Mouse (Mus musculus) fibroblast of lung, adult 2 months (primary cell): ENCODE results near the gene Pycr2.
"Not testable (repeated sequence)": the region's sequence is repeated elsewhere in the genome, so short reads cannot be mapped to it uniquely, and the experiment has no call there.

Source experiments
- DNase-seq: peaks from one replicate; pipeline ENCODE4 v3.0.0-alpha.2; 2011; ENCODE audit warnings: low read depth

The Pycr2 gene

GRCm38 (mm10) chr1:180904039-180904814 is at the start of gene Pycr2:
Gene Pycr2 (plus strand): TSS chr1:180904293.
- peak; percentile 87 for DNase-seq

GRCm38 (mm10) chr1:180858763-180859162 is 45.3 kb upstream of the Pycr2 start:
- no peak for DNase-seq

- DNase-seq: no peak
These were observed 44.1 kb upstream of the Pycr2 start for GRCm38 (mm10) chr1:180860030-180860429.

GRCm38 (mm10) chr1:180863606-180864005 is 40.5 kb upstream of the Pycr2 start:
- no peak for DNase-seq

- DNase-seq: no peak
These were observed 38.1 kb upstream of the Pycr2 start for GRCm38 (mm10) chr1:180866001-180866400.

- DNase-seq: no peak
These were observed 33.9 kb upstream of the Pycr2 start for GRCm38 (mm10) chr1:180870122-180870650.

GRCm38 (mm10) chr1:180873861-180874484 is 30.1 kb upstream of the Pycr2 start:
- DNase-seq: no peak

GRCm38 (mm10) chr1:180874615-180875014 is 29.5 kb upstream of the Pycr2 start:
- no peak for DNase-seq

GRCm38 (mm10) chr1:180875126-180875525 is 29.0 kb upstream of the Pycr2 start:
- DNase-seq: no peak

- no peak for DNase-seq
These were observed 26.6 kb upstream of the Pycr2 start for GRCm38 (mm10) chr1:180877466-180877865.

GRCm38 (mm10) chr1:180881768-180882167 is 22.3 kb upstream of the Pycr2 start:
- DNase-seq: no peak

- DNase-seq: no peak
These were observed 20.4 kb upstream of the Pycr2 start for GRCm38 (mm10) chr1:180883731-180884130.

- DNase-seq: no peak
These were observed 19.6 kb upstream of the Pycr2 start for GRCm38 (mm10) chr1:180884484-180884883.

- peak; percentile 80 for DNase-seq
These were observed 15.5 kb upstream of the Pycr2 start for GRCm38 (mm10) chr1:180888556-180889042.

GRCm38 (mm10) chr1:180889172-180889571 is 14.9 kb upstream of the Pycr2 start:
- no peak for DNase-seq

- DNase-seq: no peak
These were observed 14.3 kb upstream of the Pycr2 start for GRCm38 (mm10) chr1:180889841-180890240.

- DNase-seq: no peak
These were observed 11.3 kb upstream of the Pycr2 start, which contains the start of gene Lefty2 for GRCm38 (mm10) chr1:180892808-180893207. Gene Lefty2 (plus strand): TSS chr1:180893108.

GRCm38 (mm10) chr1:180894088-180894987 is 9.8 kb upstream of the Pycr2 start:
- not testable (repeated sequence) for DNase-seq

GRCm38 (mm10) chr1:180901107-180901506 is 3.0 kb upstream of the Pycr2 start:
- no peak for DNase-seq

GRCm38 (mm10) chr1:180902915-180903314 is 1.2 kb upstream of the Pycr2 start:
- DNase-seq: no peak

- no peak for DNase-seq
These were observed 441 bp upstream of the Pycr2 start for GRCm38 (mm10) chr1:180903666-180904038.

- DNase-seq: no peak
These were observed 655 bp downstream of the Pycr2 start for GRCm38 (mm10) chr1:180904815-180905080.
